Mouse (Mus musculus): ENCODE measurements around the gene Adamts2. TPM values are rescaled to one million over a fixed set of nuclear protein-coding genes. Genes with fewer than 3 reads are reported as not detected.

The Adamts2 gene
- polyA plus RNA-seq, 1 experiment: 2.6 TPM

DNA sequence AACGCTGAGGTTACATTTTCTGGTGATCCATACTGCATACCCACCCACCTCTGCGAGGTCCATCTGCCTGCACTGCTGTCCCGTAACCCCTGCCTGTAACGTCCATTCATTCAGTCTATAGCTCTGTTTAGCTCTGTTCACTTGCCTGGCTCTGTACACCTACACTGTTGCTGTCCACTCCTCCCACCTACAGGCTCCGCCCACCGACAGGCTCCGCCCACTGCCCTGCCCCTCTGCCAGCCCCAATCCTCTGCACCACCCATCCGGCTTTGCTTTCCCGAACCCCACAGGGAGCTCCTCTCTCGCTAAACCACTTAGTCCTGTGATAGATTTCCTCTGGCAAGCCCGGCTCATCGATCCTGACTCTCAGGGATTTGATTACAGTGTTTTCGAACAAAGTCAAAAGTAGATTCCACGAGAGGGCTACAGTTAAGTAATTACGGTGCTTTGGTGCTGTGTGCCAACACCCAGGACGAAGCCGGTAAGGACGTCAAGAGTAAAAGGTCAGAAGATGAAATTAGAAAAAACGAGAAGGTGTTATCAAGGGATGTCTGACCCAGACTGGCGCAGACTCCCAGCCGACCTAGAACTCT, 111.8 kb downstream of the Adamts2 start:
- WGBS: 23% methylated on average over 21 of the region's 21 CpGs
- no peak overlapping the region for H3K27ac ChIP-seq (ENCODE audit: insufficient read depth, low read depth, low read length)
- no peaks in the 10 kb centered on the region for H3K4me1 ChIP-seq (ENCODE audit: control insufficient read depth, insufficient read depth, insufficient read length, low read length)
- no peaks in the 10 kb centered on the region for H3K27me3 ChIP-seq (ENCODE audit: control insufficient read depth, insufficient read depth, low read length)
- no peak for TF ChIP-seq POLR2A (IDR thresholded peaks at IDR 0.05; ENCODE audit: low read depth, low read length)
- TF ChIP-seq CTCF (IDR thresholded peaks at IDR 0.05; ENCODE audit: extremely low read depth, insufficient read length, insufficient replicate concordance, low read depth, low read length): no peak
- no peak overlapping the region for H3K4me3 ChIP-seq (ENCODE audit: low read depth, low read length)
- H3K36me3 ChIP-seq (ENCODE audit: control insufficient read depth, insufficient read depth, low read length): no peaks in the 10 kb centered on the region

DNA sequence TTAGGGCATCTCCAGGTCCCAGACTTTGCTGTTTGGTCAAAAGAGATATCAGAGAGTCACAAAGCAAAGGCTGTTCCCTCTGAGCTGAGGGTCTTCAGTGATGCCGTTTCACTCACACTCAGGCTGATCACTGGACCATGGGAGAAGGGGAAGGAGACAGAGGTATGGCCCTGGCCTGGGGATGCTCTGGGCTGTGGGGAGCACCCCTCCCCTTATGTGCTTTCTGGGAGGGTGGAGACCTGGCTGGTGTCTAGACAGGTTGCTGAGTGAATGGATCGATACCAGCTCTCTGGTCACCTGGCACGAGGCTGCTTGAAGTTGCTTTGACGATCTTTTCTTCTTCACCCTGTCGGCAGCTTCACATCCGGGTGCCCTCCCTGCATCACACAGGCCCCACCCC, 113.2 kb downstream of the Adamts2 start:
- Histone ChIP-seq H3K4me3 (ENCODE audit: low read depth, low read length) (no peak overlapping the region), H3K4me1 (ENCODE audit: control insufficient read depth, insufficient read depth, insufficient read length, low read length) (no peaks in the 10 kb centered on the region), H3K27ac (ENCODE audit: insufficient read depth, low read depth, low read length) (no peak overlapping the region), H3K36me3 (ENCODE audit: control insufficient read depth, insufficient read depth, low read length) (no peaks in the 10 kb centered on the region), H3K27me3 (ENCODE audit: control insufficient read depth, insufficient read depth, low read length) (no peaks in the 10 kb centered on the region)
- WGBS: 54% methylated on average over 6 of the region's 6 CpGs
- TF ChIP-seq POLR2A (IDR thresholded peaks at IDR 0.05; ENCODE audit: low read depth, low read length) (no peak), CTCF (IDR thresholded peaks at IDR 0.05; ENCODE audit: extremely low read depth, insufficient read length, insufficient replicate concordance, low read depth, low read length) (no peak)

DNA sequence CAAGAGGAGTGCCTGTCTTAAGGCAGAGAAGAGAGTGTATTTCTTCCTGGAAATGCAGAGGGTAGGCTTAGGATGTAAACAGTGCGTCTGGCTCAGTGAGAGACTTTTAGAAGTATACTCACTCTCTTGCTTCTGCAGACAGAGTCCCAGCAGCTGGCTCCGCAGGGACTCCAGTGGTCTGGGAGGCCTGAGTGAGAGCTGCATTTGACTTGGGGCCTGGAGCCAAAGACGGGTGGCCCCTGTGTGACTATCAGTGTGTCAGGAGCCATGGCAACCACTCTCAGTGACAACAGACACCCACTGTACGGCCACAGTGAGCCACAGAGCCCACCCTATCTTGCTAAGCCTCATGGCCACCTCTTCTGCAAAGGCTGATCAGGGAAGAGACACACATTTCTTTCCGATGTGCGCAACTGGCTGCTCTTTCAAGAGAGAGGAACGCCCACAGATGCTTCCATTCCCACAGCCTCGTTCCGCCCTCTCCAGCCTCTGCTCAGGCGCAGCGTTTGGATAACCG, 115.6 kb downstream of the Adamts2 start:
- no peak overlapping the region for H3K27ac ChIP-seq (ENCODE audit: insufficient read depth, low read depth, low read length)
- whole genome bisulfite sequencing: 63% methylated on average over 12 of the region's 12 CpGs

DNA sequence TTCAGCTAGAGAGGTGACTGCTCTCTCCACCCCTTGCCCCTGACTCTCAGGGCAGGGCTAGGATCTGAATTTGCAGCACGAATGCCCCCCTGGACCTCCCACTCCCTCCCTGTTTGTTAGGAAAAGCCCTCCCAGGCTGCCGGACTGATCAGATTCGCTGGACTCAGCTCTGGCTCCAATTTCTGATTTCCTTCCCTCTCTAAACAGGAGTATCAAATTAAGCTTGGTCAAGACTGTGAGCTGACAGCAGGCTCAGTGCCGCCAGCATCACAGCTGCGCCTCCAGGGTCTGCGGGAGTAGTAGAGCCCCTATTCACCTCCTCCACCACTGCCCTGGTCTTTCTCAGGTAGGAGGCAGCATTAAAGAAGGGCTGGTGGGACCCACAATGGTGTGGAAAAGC, 117.0 kb downstream of the Adamts2 start:
- Histone ChIP-seq H3K27me3 (ENCODE audit: control insufficient read depth, insufficient read depth, low read length) (no peaks in the 10 kb centered on the region), H3K36me3 (ENCODE audit: control insufficient read depth, insufficient read depth, low read length) (no peaks in the 10 kb centered on the region), H3K27ac (ENCODE audit: insufficient read depth, low read depth, low read length) (no peak overlapping the region), H3K4me3 (ENCODE audit: low read depth, low read length) (no peak overlapping the region), H3K4me1 (ENCODE audit: control insufficient read depth, insufficient read depth, insufficient read length, low read length) (no peaks in the 10 kb centered on the region)
- 67% methylated on average over 6 of the region's 6 CpGs for WGBS
- no peak for TF ChIP-seq CTCF (IDR thresholded peaks at IDR 0.05; ENCODE audit: extremely low read depth, insufficient read length, insufficient replicate concordance, low read depth, low read length)
- no peak for TF ChIP-seq POLR2A (IDR thresholded peaks at IDR 0.05; ENCODE audit: low read depth, low read length)

More for the DNA sequence above, 115.6 kb downstream of the Adamts2 start:
- TF ChIP-seq POLR2A (IDR thresholded peaks at IDR 0.05; ENCODE audit: low read depth, low read length) (no peak), CTCF (IDR thresholded peaks at IDR 0.05; ENCODE audit: extremely low read depth, insufficient read length, insufficient replicate concordance, low read depth, low read length) (no peak)
- no peaks in the 10 kb centered on the region for H3K4me1 ChIP-seq (ENCODE audit: control insufficient read depth, insufficient read depth, insufficient read length, low read length)
- H3K36me3 ChIP-seq (ENCODE audit: control insufficient read depth, insufficient read depth, low read length): no peaks in the 10 kb centered on the region
- no peaks in the 10 kb centered on the region for H3K27me3 ChIP-seq (ENCODE audit: control insufficient read depth, insufficient read depth, low read length)
- no peak overlapping the region for H3K4me3 ChIP-seq (ENCODE audit: low read depth, low read length)

DNA sequence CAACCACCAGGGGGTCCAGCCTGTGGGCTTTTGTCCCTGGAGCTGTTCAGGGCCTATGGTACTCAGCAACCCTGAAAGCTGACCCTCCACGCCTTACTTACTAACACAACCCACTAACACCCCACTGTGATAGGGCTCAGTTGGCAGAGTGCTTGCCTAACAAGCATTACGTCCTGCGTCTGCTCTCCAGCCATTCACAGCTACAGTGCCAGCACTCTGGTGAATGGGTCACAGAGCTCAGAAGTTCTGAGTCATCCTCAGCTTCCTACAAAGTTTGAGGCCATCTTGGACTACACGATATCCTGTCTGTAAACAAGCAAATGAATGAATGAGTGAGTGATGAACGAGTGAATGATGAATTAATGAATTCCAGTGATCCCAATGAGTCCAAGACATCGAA, 118.5 kb downstream of the Adamts2 start:
- 77% methylated on average over 6 of the region's 6 CpGs for WGBS
- Histone ChIP-seq H3K4me3 (ENCODE audit: low read depth, low read length) (no peak overlapping the region), H3K4me1 (ENCODE audit: control insufficient read depth, insufficient read depth, insufficient read length, low read length) (no peaks in the 10 kb centered on the region), H3K27me3 (ENCODE audit: control insufficient read depth, insufficient read depth, low read length) (no peaks in the 10 kb centered on the region), H3K27ac (ENCODE audit: insufficient read depth, low read depth, low read length) (no peak overlapping the region), H3K36me3 (ENCODE audit: control insufficient read depth, insufficient read depth, low read length) (no peaks in the 10 kb centered on the region)
- TF ChIP-seq POLR2A (IDR thresholded peaks at IDR 0.05; ENCODE audit: low read depth, low read length) (no peak), CTCF (IDR thresholded peaks at IDR 0.05; ENCODE audit: extremely low read depth, insufficient read length, insufficient replicate concordance, low read depth, low read length) (no peak)

DNA sequence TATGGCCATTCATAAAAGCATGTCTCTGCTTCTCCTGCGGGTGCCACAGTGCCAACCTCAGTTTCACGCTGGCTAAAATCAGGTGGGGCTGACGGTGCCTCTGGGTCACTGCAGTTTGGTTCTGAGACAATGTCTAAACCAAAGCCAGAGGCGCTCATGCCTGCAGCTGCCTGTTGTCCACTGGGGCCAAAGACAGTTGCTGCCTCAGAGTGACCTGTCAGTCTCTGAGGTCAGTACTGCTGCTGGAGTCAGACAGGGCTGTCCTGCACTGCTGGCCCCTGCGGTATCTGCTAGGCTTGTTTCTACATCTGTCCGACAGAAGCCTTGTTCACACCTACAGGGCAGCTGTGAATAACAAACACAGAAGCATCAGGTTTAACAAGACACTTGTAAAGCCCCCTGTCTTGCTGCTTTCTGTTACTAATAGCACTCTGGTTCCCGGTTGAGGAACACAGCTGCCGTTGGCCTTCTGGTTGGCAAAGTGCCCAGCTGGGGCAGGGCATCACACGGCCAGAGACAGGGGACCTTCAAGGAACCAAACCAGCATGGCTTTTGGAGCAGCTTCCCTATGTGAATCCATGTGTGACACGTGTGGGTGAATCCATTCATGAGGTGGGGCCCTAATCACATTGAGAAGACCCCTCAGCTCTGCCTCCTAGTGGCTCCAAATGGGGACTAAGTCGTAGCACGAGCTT, 119.1 kb downstream of the Adamts2 start:
- H3K27ac ChIP-seq (ENCODE audit: insufficient read depth, low read depth, low read length): no peak overlapping the region
- no peak overlapping the region for H3K4me3 ChIP-seq (ENCODE audit: low read depth, low read length)
- no peak for TF ChIP-seq CTCF (IDR thresholded peaks at IDR 0.05; ENCODE audit: extremely low read depth, insufficient read length, insufficient replicate concordance, low read depth, low read length)
- no peak for TF ChIP-seq POLR2A (IDR thresholded peaks at IDR 0.05; ENCODE audit: low read depth, low read length)
- no peaks in the 10 kb centered on the region for H3K27me3 ChIP-seq (ENCODE audit: control insufficient read depth, insufficient read depth, low read length)
- WGBS: 40% methylated on average over 12 of the region's 12 CpGs
- no peaks in the 10 kb centered on the region for H3K36me3 ChIP-seq (ENCODE audit: control insufficient read depth, insufficient read depth, low read length)
- H3K4me1 ChIP-seq (ENCODE audit: control insufficient read depth, insufficient read depth, insufficient read length, low read length): no peaks in the 10 kb centered on the region

DNA sequence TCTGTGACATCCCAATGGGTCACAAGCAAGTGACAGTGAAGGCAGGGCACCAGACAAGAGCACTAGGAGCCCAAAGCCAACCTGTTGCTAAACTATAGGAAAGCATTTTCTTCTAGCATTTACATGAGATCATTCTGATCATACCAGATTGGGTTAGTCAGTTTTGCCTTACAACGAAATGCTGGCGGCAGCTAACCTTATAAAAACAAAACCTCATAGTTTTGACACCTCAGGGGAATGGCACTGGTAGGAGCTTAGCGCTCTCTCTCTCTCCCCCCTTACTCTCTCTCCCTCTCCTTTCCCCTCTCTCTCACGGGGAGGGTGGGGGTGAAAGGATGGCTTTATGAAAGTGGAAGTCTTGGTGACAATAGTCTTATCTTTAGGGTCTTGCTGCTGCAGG, 123.7 kb downstream of the Adamts2 start:
- TF ChIP-seq POLR2A (IDR thresholded peaks at IDR 0.05; ENCODE audit: low read depth, low read length) (no peak), CTCF (IDR thresholded peaks at IDR 0.05; ENCODE audit: extremely low read depth, insufficient read length, insufficient replicate concordance, low read depth, low read length) (no peak)
- WGBS: 73% methylated on average over 4 of the region's 4 CpGs
- Histone ChIP-seq H3K27ac (ENCODE audit: insufficient read depth, low read depth, low read length) (no peak overlapping the region), H3K4me1 (ENCODE audit: control insufficient read depth, insufficient read depth, insufficient read length, low read length) (no peaks in the 10 kb centered on the region), H3K4me3 (ENCODE audit: low read depth, low read length) (no peak overlapping the region), H3K36me3 (ENCODE audit: control insufficient read depth, insufficient read depth, low read length) (no peaks in the 10 kb centered on the region), H3K27me3 (ENCODE audit: control insufficient read depth, insufficient read depth, low read length) (no peaks in the 10 kb centered on the region)
